Mouse (Mus musculus): ENCODE measurements around the gene Sp100.

Sp100 gene

DNA sequence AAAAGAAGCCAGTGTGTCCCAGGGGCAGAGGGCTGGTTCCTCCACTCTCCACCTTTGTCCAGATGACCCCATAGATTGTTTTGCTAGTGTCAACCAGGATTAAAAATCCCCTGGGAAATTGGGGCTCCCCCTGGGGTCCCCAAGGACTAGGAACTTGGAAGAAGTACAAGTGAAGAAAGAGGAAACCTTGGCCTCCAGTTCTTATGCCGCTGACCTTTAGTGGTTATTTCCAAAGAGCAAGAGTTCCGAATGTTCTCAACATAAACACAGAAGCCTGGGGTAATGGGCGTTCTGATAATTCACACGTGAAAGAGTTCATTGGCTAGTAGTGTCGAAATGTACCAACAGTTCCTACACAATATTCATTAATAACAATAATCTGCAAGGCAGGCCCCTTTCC, 96.7 kb downstream of the Sp100 start:
- DNase-seq (ENCODE audit: extremely low read depth, low read depth, low spot score): peak; percentile 68

GRCm38 (mm10) chr1:85749829-85750228, 100.0 kb downstream of the Sp100 start:
- no peak for DNase-seq (ENCODE audit: extremely low read depth, low read depth, low spot score)

GRCm38 (mm10) chr1:85750650-85751049, 100.9 kb downstream of the Sp100 start:
- no peak for DNase-seq (ENCODE audit: extremely low read depth, low read depth, low spot score)

DNA sequence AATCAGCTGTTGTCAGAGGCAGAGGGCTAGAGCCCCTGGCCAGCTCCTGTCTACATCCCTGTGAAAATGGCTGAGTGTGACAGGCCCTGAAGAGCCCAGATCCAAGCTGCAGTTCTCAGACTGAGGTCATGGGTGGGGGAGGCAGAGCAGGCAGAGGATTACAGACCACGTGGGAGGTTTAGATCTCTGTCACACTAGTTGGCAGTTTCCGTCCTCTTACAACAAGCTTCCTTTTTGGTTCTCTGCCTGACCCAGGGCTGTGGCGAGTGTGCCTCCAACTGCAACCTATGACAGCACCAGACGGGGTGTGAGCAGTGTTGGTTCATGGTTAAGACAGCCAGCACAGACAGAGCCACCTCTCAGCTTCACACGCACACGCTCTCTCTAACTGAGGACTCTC, 101.7 kb downstream of the Sp100 start:
- DNase-seq (ENCODE audit: extremely low read depth, low read depth, low spot score): peak; percentile 74

DNA sequence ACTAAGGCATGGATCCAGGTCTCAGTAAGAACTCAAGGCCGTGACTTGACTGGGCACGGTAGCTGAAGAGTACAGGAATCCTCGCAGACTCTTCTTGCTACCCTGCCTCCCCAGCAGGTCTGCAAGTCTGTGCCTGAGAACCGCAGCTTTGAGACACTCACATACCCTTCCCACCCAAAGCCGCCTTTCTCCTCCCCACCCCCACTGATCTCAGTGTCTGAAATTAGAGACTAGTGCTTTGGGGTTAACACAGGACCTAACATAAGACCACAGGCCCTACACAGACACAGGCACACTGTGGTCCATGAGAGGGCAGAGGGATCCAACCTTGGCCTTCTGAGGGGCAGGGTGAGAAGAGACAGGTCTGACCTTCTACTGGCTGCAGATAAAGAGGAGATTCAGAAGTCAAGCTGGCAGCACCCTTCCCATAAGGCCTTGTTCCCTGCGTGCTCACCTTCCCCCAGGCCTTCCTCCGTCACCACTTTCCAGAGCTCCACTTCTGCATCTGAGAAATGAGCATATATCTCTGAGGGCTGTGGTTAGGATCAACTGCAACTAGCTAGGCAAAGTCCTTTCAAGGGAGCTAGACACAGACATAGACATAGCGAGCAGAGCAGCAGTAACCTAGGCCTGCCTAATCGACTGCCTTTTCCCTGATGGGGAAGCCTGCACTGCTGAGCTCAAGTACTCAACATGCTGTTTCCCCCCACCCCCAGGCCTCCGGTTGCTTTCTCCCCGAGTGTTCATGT, 102.3 kb downstream of the Sp100 start:
- no peak for DNase-seq (ENCODE audit: extremely low read depth, low read depth, low spot score)

GRCm38 (mm10) chr1:85757531-85758230, 107.9 kb downstream of the Sp100 start:
- DNase-seq (ENCODE audit: extremely low read depth, low read depth, low spot score): peak; percentile 23

DNA sequence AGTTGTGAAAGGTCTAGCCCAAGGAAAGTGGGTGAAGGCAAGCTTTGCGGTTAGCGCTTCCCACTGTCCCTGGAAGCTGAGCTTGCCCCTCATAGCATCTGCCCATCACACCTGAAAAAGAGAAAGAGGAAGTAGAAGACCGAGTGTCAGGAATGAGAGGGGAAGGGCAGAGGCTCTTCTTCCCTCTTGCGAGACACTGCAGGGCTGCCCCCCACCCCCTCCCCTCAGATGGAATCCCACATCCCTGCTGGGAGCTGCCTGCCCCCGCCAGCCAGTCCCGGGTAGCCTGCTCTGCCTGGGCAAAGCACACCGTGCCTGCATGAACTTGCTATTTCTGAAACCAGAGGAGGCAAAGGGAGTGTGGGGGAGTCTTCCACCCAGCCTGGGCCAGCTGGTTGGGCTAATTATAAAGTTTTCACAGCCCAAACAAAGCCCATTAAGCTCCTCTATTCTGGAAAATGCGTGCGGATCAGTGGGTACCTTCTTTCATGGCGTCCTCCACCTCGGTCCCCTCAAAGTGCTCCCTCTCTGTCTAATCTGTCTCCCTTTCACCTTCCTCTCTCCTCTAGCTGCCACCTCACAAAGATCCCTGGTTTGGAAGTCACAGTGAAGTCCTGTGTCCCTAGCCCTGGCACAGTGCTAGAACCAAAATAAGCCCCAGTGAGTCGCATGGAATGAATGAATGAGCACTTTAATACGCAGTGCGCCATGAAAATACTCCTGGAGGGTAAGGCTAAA, 108.6 kb downstream of the Sp100 start:
- DNase-seq (ENCODE audit: extremely low read depth, low read depth, low spot score): no peak

GRCm38 (mm10) chr1:85758969-85759293, 109.1 kb downstream of the Sp100 start:
- no peak for DNase-seq (ENCODE audit: extremely low read depth, low read depth, low spot score)

Data from fat pad, adult 2 months (tissue).